Mouse (Mus musculus): ENCODE data around the gene Itgbl1.
"Not testable (repeated sequence)": the region's sequence is repeated elsewhere in the genome, so short reads cannot be mapped to it uniquely, and the experiment has no call there.

The Itgbl1 gene

GRCm38 (mm10) chr14:123659921-123660385 is at the start of gene Itgbl1:
TSS of gene Itgbl1 (plus strand) at chr14:123659971.
- DNase-seq (ENCODE audit: low spot score) = peak; percentile 14

GRCm38 (mm10) chr14:123622969-123623368 is 36.8 kb upstream of the Itgbl1 start:
- peak; percentile 2 for DNase-seq (ENCODE audit: low spot score)

- peak; percentile 67 for DNase-seq (ENCODE audit: low spot score)
Observed at GRCm38 (mm10) chr14:123626501-123627179, 33.1 kb upstream of the Itgbl1 start, which contains the start of gene Nalcn. TSS of gene Nalcn (minus strand) at chr14:123627144.

- DNase-seq (ENCODE audit: low spot score) = no peak
Observed at GRCm38 (mm10) chr14:123627180-123627562, 32.6 kb upstream of the Itgbl1 start.

- DNase-seq (ENCODE audit: low spot score) = peak; percentile 56
Observed at GRCm38 (mm10) chr14:123661091-123661491, 1.3 kb downstream of the Itgbl1 start.

- DNase-seq (ENCODE audit: low spot score) = no peak
Observed at GRCm38 (mm10) chr14:123662386-123662785, 2.6 kb downstream of the Itgbl1 start.

GRCm38 (mm10) chr14:123663206-123663605 is 3.4 kb downstream of the Itgbl1 start:
- DNase-seq (ENCODE audit: low spot score) = no peak

- DNase-seq (ENCODE audit: low spot score) = no peak
Observed at GRCm38 (mm10) chr14:123664451-123664850, 4.7 kb downstream of the Itgbl1 start.

GRCm38 (mm10) chr14:123671076-123671475 is 11.3 kb downstream of the Itgbl1 start:
- not testable (repeated sequence) for DNase-seq (ENCODE audit: low spot score)

GRCm38 (mm10) chr14:123678091-123678490 is 18.3 kb downstream of the Itgbl1 start:
- no peak for DNase-seq (ENCODE audit: low spot score)

- DNase-seq (ENCODE audit: low spot score) = no peak
Observed at GRCm38 (mm10) chr14:123714751-123715150, 55.0 kb downstream of the Itgbl1 start.

GRCm38 (mm10) chr14:123742055-123742454 is 82.3 kb downstream of the Itgbl1 start:
- no peak for DNase-seq (ENCODE audit: low spot score)

- peak; percentile 32 for DNase-seq (ENCODE audit: low spot score)
Observed at GRCm38 (mm10) chr14:123751017-123751416, 91.2 kb downstream of the Itgbl1 start.

- no peak for DNase-seq (ENCODE audit: low spot score)
Observed at GRCm38 (mm10) chr14:123759534-123759933, 99.8 kb downstream of the Itgbl1 start.

- no peak for DNase-seq (ENCODE audit: low spot score)
Observed at GRCm38 (mm10) chr14:123760079-123760478, 100.3 kb downstream of the Itgbl1 start.

- no peak for DNase-seq (ENCODE audit: low spot score)
Observed at GRCm38 (mm10) chr14:123801744-123802143, 142.0 kb downstream of the Itgbl1 start.

GRCm38 (mm10) chr14:123837662-123838061 is 177.9 kb downstream of the Itgbl1 start:
- no peak for DNase-seq (ENCODE audit: low spot score)

- DNase-seq (ENCODE audit: low spot score) = no peak
Observed at GRCm38 (mm10) chr14:123843675-123844425, 184.1 kb downstream of the Itgbl1 start.

- DNase-seq (ENCODE audit: low spot score) = no peak
Observed at GRCm38 (mm10) chr14:123864531-123864930, 204.8 kb downstream of the Itgbl1 start.

GRCm38 (mm10) chr14:123865779-123866726 is 206.3 kb downstream of the Itgbl1 start:
- DNase-seq (ENCODE audit: low spot score) = peak; percentile 31

- DNase-seq (ENCODE audit: low spot score) = peak; percentile 2
Observed at GRCm38 (mm10) chr14:123927903-123928302, 268.1 kb downstream of the Itgbl1 start.

GRCm38 (mm10) chr14:123966531-123966930 is 306.8 kb downstream of the Itgbl1 start:
- DNase-seq (ENCODE audit: low spot score) = no peak
